Mouse (Mus musculus): ENCODE data around the gene Ptprm. TPM values are rescaled to one million over a fixed set of nuclear protein-coding genes. Genes with fewer than 3 reads are reported as not detected.
A peak's percentile ranks its signal among the peaks of the same experiment; 100 is the strongest.

The Ptprm gene
- polyA plus RNA-seq, 2 experiments = 0.66 to 0.79 TPM

GRCm38 (mm10) chr17:66710568-66710967 lies 643.7 kb downstream of the Ptprm start:
- 21% methylated on average over 4 of the region's 4 CpGs for WGBS (ENCODE audit: insufficient replicate concordance)

GRCm38 (mm10) chr17:66708748-66709147 lies 645.5 kb downstream of the Ptprm start:
- H3K9me3 ChIP-seq (ENCODE audit: control insufficient read depth, low read length) = no peaks in the 10 kb centered on the region
- H3K4me3 ChIP-seq (ENCODE audit: insufficient read depth in 1 of 2, low read depth in 2 of 2, low read length in 2 of 2) = no peak overlapping the region
- H3K36me3 ChIP-seq (replicated peaks; ENCODE audit: control insufficient read depth, insufficient read depth, low read depth) = no peaks in the 10 kb centered on the region
- H3K4me2 ChIP-seq (ENCODE audit: low read depth) = no peak overlapping the region
- DNase-seq (ENCODE audit: low read depth in 3 of 3, low spot score in 3 of 3) = no peak
- 75% methylated on average over 4 of the region's 4 CpGs for whole genome bisulfite sequencing (ENCODE audit: insufficient replicate concordance)
- peaks cover 0 to 7% of the 10 kb centered on the region in 2 experiments; a peak in 1 of 4 replicates for H3K4me1 ChIP-seq (replicated peaks; ENCODE audit: control insufficient read depth in 2 of 2, insufficient read depth in 2 of 2, low read length in 1 of 2)
- TF ChIP-seq EP300 (IDR thresholded peaks at IDR 0.05; ENCODE audit: low read depth) (no peak), CTCF (IDR thresholded peaks at IDR 0.05; ENCODE audit: low read depth) (no peak)
- no peak for ATAC-seq (ENCODE audit: insufficient read depth)
- H3K27me3 ChIP-seq (ENCODE audit: control insufficient read depth, insufficient read depth, low read length) = no peaks in the 10 kb centered on the region
- H3K27ac ChIP-seq = no peak overlapping the region
- no peak overlapping the region for H3K9ac ChIP-seq (replicated peaks)

More at GRCm38 (mm10) chr17:66710568-66710967, 643.7 kb downstream of the Ptprm start:
- Histone ChIP-seq H3K36me3 (replicated peaks; ENCODE audit: control insufficient read depth, insufficient read depth, low read depth) (no peaks in the 10 kb centered on the region), H3K9ac (replicated peaks) (no peak overlapping the region), H3K27ac (no peak overlapping the region), H3K27me3 (ENCODE audit: control insufficient read depth, insufficient read depth, low read length) (no peaks in the 10 kb centered on the region), H3K9me3 (ENCODE audit: control insufficient read depth, low read length) (no peaks in the 10 kb centered on the region), H3K4me1 (replicated peaks; ENCODE audit: control insufficient read depth in 2 of 2, insufficient read depth in 2 of 2, low read length in 1 of 2) (peaks cover 0 to 7% of the 10 kb centered on the region in 2 experiments; a peak in 1 of 4 replicates), H3K4me3 (ENCODE audit: insufficient read depth in 1 of 2, low read depth in 2 of 2, low read length in 2 of 2) (no peak overlapping the region), H3K4me2 (ENCODE audit: low read depth) (no peak overlapping the region)
- ATAC-seq (ENCODE audit: insufficient read depth) = no peak
- TF ChIP-seq EP300 (IDR thresholded peaks at IDR 0.05; ENCODE audit: low read depth) (no peak), CTCF (IDR thresholded peaks at IDR 0.05; ENCODE audit: low read depth) (no peak)
- DNase-seq (ENCODE audit: low read depth in 3 of 3, low spot score in 3 of 3) = no peak

- DNase-seq (ENCODE audit: low read depth in 3 of 3, low spot score in 3 of 3) = peak in 1 of 3 experiments; percentile 5
- ATAC-seq (ENCODE audit: insufficient read depth) = peak; percentile 47; the same call in 1 of the 2 replicates
- WGBS (ENCODE audit: insufficient replicate concordance) = 32% methylated on average over 8 of the region's 8 CpGs
Measured at GRCm38 (mm10) chr17:66707684-66708083, 646.6 kb downstream of the Ptprm start.

GRCm38 (mm10) chr17:66701358-66702184 lies 652.7 kb downstream of the Ptprm start:
- TF ChIP-seq CTCF (IDR thresholded peaks at IDR 0.05; ENCODE audit: low read depth) (no peak), EP300 (IDR thresholded peaks at IDR 0.05; ENCODE audit: low read depth) (no peak)
- Histone ChIP-seq H3K27me3 (ENCODE audit: control insufficient read depth, insufficient read depth, low read length) (no peaks in the 10 kb centered on the region), H3K36me3 (replicated peaks; ENCODE audit: control insufficient read depth, insufficient read depth, low read depth) (no peaks in the 10 kb centered on the region), H3K9me3 (ENCODE audit: control insufficient read depth, low read length) (no peaks in the 10 kb centered on the region), H3K4me1 (replicated peaks; ENCODE audit: control insufficient read depth in 2 of 2, insufficient read depth in 2 of 2, low read length in 1 of 2) (no peaks in the 10 kb centered on the region), H3K9ac (replicated peaks) (no peak overlapping the region), H3K27ac (no peak overlapping the region), H3K4me3 (ENCODE audit: insufficient read depth in 1 of 2, low read depth in 2 of 2, low read length in 2 of 2) (no peak overlapping the region), H3K4me2 (ENCODE audit: low read depth) (no peak overlapping the region)
- DNase-seq (ENCODE audit: low read depth in 3 of 3, low spot score in 3 of 3) (no peak), ATAC-seq (ENCODE audit: insufficient read depth) (no peak)
- 50% methylated on average over 11 of the region's 11 CpGs for WGBS (ENCODE audit: insufficient replicate concordance)

More at GRCm38 (mm10) chr17:66707684-66708083, 646.6 kb downstream of the Ptprm start:
- H3K27ac ChIP-seq = no peak overlapping the region
- no peak overlapping the region for H3K9ac ChIP-seq (replicated peaks)
- no peaks in the 10 kb centered on the region for H3K27me3 ChIP-seq (ENCODE audit: control insufficient read depth, insufficient read depth, low read length)
- H3K4me2 ChIP-seq (ENCODE audit: low read depth) = no peak overlapping the region
- no peaks in the 10 kb centered on the region for H3K9me3 ChIP-seq (ENCODE audit: control insufficient read depth, low read length)
- no peaks in the 10 kb centered on the region for H3K36me3 ChIP-seq (replicated peaks; ENCODE audit: control insufficient read depth, insufficient read depth, low read depth)
- H3K4me3 ChIP-seq (ENCODE audit: insufficient read depth in 1 of 2, low read depth in 2 of 2, low read length in 2 of 2) = no peak overlapping the region
- H3K4me1 ChIP-seq (replicated peaks; ENCODE audit: control insufficient read depth in 2 of 2, insufficient read depth in 2 of 2, low read length in 1 of 2) = peaks cover 0 to 7% of the 10 kb centered on the region in 2 experiments; a peak in 1 of 4 replicates
- TF ChIP-seq CTCF (IDR thresholded peaks at IDR 0.05; ENCODE audit: low read depth) (no peak), EP300 (IDR thresholded peaks at IDR 0.05; ENCODE audit: low read depth) (no peak)

- 62% methylated on average over 5 of the region's 5 CpGs for WGBS (ENCODE audit: insufficient replicate concordance)
- H3K27ac ChIP-seq = no peak overlapping the region
- DNase-seq (ENCODE audit: low read depth in 3 of 3, low spot score in 3 of 3) (no peak), ATAC-seq (ENCODE audit: insufficient read depth) (no peak)
- H3K9ac ChIP-seq (replicated peaks) = no peak overlapping the region
- H3K4me3 ChIP-seq (ENCODE audit: insufficient read depth in 1 of 2, low read depth in 2 of 2, low read length in 2 of 2) = no peak overlapping the region
- H3K27me3 ChIP-seq (ENCODE audit: control insufficient read depth, insufficient read depth, low read length) = no peaks in the 10 kb centered on the region
- H3K9me3 ChIP-seq (ENCODE audit: control insufficient read depth, low read length) = no peaks in the 10 kb centered on the region
- H3K4me1 ChIP-seq (replicated peaks; ENCODE audit: control insufficient read depth in 2 of 2, insufficient read depth in 2 of 2, low read length in 1 of 2) = no peaks in the 10 kb centered on the region
- H3K36me3 ChIP-seq (replicated peaks; ENCODE audit: control insufficient read depth, insufficient read depth, low read depth) = no peaks in the 10 kb centered on the region
- H3K4me2 ChIP-seq (ENCODE audit: low read depth) = no peak overlapping the region
- TF ChIP-seq CTCF (IDR thresholded peaks at IDR 0.05; ENCODE audit: low read depth) (no peak), EP300 (IDR thresholded peaks at IDR 0.05; ENCODE audit: low read depth) (no peak)
Measured at GRCm38 (mm10) chr17:66699896-66700295, 654.4 kb downstream of the Ptprm start.

All from liver, embryonic 14.5 days (tissue).